Mouse (Mus musculus) testis, postnatal 10 days (tissue): ENCODE results near the gene Oxct2a.
"Not testable (repeated sequence)": the region's sequence is repeated elsewhere in the genome, so short reads cannot be mapped to it uniquely, and the experiment has no call there.

Experiments used
- DNase-seq: peaks from one replicate; pipeline ENCODE4 v3.0.0; 2021; ENCODE audit warnings: low spot score

Oxct2a gene

GRCm38 (mm10) chr4:123323534-123323933 is at the start of gene Oxct2a:
Oxct2a (minus strand) TSS chr4:123323634.
- peak; percentile 54 for DNase-seq

GRCm38 (mm10) chr4:123363555-123363954 is 40.1 kb upstream of the Oxct2a start:
- DNase-seq = no peak

- no peak for DNase-seq
These were observed 37.3 kb upstream of the Oxct2a start for GRCm38 (mm10) chr4:123360771-123361170.

GRCm38 (mm10) chr4:123358613-123359012 is 35.2 kb upstream of the Oxct2a start:
- no peak for DNase-seq

- peak; percentile 27 for DNase-seq
These were observed 32.5 kb upstream of the Oxct2a start for GRCm38 (mm10) chr4:123355941-123356340.

- DNase-seq = no peak
These were observed 29.9 kb upstream of the Oxct2a start for GRCm38 (mm10) chr4:123353271-123353877.

- DNase-seq = no peak
These were observed 20.0 kb upstream of the Oxct2a start for GRCm38 (mm10) chr4:123343471-123343789.

GRCm38 (mm10) chr4:123342642-123343470 is 19.4 kb upstream of the Oxct2a start, which contains the start of gene Bmp8a:
Bmp8a (minus strand) TSS chr4:123343252.
- DNase-seq = peak; percentile 86

GRCm38 (mm10) chr4:123342091-123342641 is 18.7 kb upstream of the Oxct2a start:
- DNase-seq = peak; percentile 47

GRCm38 (mm10) chr4:123340232-123340631 is 16.8 kb upstream of the Oxct2a start:
- DNase-seq = no peak

GRCm38 (mm10) chr4:123337693-123338092 is 14.3 kb upstream of the Oxct2a start:
- DNase-seq = no peak

- no peak for DNase-seq
These were observed 12.6 kb upstream of the Oxct2a start for GRCm38 (mm10) chr4:123335796-123336585.

- not testable (repeated sequence) for DNase-seq
These were observed 11.8 kb upstream of the Oxct2a start for GRCm38 (mm10) chr4:123335244-123335643.

GRCm38 (mm10) chr4:123334177-123334576 is 10.7 kb upstream of the Oxct2a start:
- DNase-seq = no peak

GRCm38 (mm10) chr4:123333151-123333550 is 9.7 kb upstream of the Oxct2a start:
- DNase-seq = no peak

- DNase-seq = not testable (repeated sequence)
These were observed 8.5 kb upstream of the Oxct2a start for GRCm38 (mm10) chr4:123331961-123332360.

- no peak for DNase-seq
These were observed 7.9 kb upstream of the Oxct2a start for GRCm38 (mm10) chr4:123331326-123331725.

GRCm38 (mm10) chr4:123328946-123329345 is 5.5 kb upstream of the Oxct2a start:
- DNase-seq = no peak

- no peak for DNase-seq
These were observed 4.2 kb upstream of the Oxct2a start for GRCm38 (mm10) chr4:123327630-123328029.

GRCm38 (mm10) chr4:123326087-123326486 is 2.7 kb upstream of the Oxct2a start:
- DNase-seq = no peak

- DNase-seq = peak; percentile 54
These were observed 524 bp downstream of the Oxct2a start for GRCm38 (mm10) chr4:123322910-123323309.

- no peak for DNase-seq
These were observed 8.9 kb downstream of the Oxct2a start for GRCm38 (mm10) chr4:123314497-123314896.
